ENCODE assay signal across 17 mouse cellular contexts in genomic region chr7:28838331-28838730, GRCm38 (mm10). TPM values are rescaled to one million over a fixed set of nuclear protein-coding genes. Genes with fewer than 3 reads are reported as not detected.
DNase-seq lines count a peak whose midpoint lies in the region; ATAC-seq and TF ChIP-seq lines count a peak whose summit lies in the region.
"Had no signal": no experiment of that assay in that cellular context is flagged by ENCODE, and none has a peak within 500 bp of the region (broad histone marks: within the 10 kb centered on the region; RNA-seq: fewer than 3 reads in every experiment).

No protein-coding gene starts in this region.

- no peak overlapping the region for H3K4me2 ChIP-seq in liver, embryonic 15.5 days
- no peak overlapping the region for H3K4me2 ChIP-seq in liver, embryonic 12.5 days
- H3K4me2 ChIP-seq: heart, embryonic 15.5 days; neural tube, embryonic 13.5 days had no signal

- no peak overlapping the region for H3K4me3 ChIP-seq in liver, embryonic 15.5 days (replicated peaks)
- no peak overlapping the region for H3K4me3 ChIP-seq in liver, embryonic 12.5 days
- no peak overlapping the region for H3K4me3 ChIP-seq in bone marrow, adult 2 months (replicated peaks; ENCODE audit: control insufficient read depth, low read depth, low read length)
- H3K4me3 ChIP-seq in heart, embryonic 10.5 days: no peak overlapping the region
- H3K4me3 ChIP-seq: heart, embryonic 15.5 days; left cerebral cortex, adult 2 months; megakaryocyte, embryonic 14.5 days; neural tube, embryonic 13.5 days had no signal

- H3K27me3 ChIP-seq in liver, embryonic 15.5 days: no peaks in the 10 kb centered on the region
- no peaks in the 10 kb centered on the region; the same call in 1 of the 2 replicates for H3K27me3 ChIP-seq in liver, embryonic 12.5 days (replicated peaks)
- H3K27me3 ChIP-seq in heart, embryonic 10.5 days (ENCODE audit: insufficient read depth, poor library complexity, severe bottlenecking): peaks cover 5% of the 10 kb centered on the region; the same call in 1 of the 2 replicates
- H3K27me3 ChIP-seq: heart, embryonic 15.5 days; megakaryocyte, embryonic 14.5 days; neural tube, embryonic 13.5 days had no signal

- no peaks in the 10 kb centered on the region for H3K36me3 ChIP-seq in liver, embryonic 15.5 days (replicated peaks)
- no peaks in the 10 kb centered on the region for H3K36me3 ChIP-seq in liver, embryonic 12.5 days
- no peaks in the 10 kb centered on the region for H3K36me3 ChIP-seq in heart, embryonic 10.5 days
- H3K36me3 ChIP-seq: heart, embryonic 15.5 days; neural tube, embryonic 13.5 days had no signal

- DNase-seq in MN1 (ENCODE audit: low spot score): peak; percentile 68
- no peak for DNase-seq in layer of hippocampus, postnatal 25 days (ENCODE audit: extremely low spot score in 1 of 2, low spot score in 1 of 2)
- DNase-seq in left cerebral cortex, adult 18-20 months (ENCODE audit: low spot score in 2 of 2): no peak
- DNase-seq in heart, embryonic 10.5 days (ENCODE audit: low spot score): no peak
- DNase-seq: kidney, adult 18-20 months; kidney, postnatal 36 days; right cerebral cortex, postnatal 4 days; thymus, postnatal 25 days had no signal

- H3K9me3 ChIP-seq in liver, embryonic 15.5 days (replicated peaks): no peaks in the 10 kb centered on the region
- no peaks in the 10 kb centered on the region for H3K9me3 ChIP-seq in liver, embryonic 12.5 days (replicated peaks)
- H3K9me3 ChIP-seq in heart, embryonic 10.5 days: no peaks in the 10 kb centered on the region
- H3K9me3 ChIP-seq: heart, embryonic 15.5 days; megakaryocyte, embryonic 14.5 days; neural tube, embryonic 13.5 days had no signal

- H3K9ac ChIP-seq in liver, embryonic 15.5 days: no peak overlapping the region
- H3K9ac ChIP-seq in liver, embryonic 12.5 days: no peak overlapping the region
- H3K9ac ChIP-seq: heart, embryonic 15.5 days; neural tube, embryonic 13.5 days had no signal

- peak; percentile 32; the same call in 1 of the 2 replicates for ATAC-seq in liver, embryonic 15.5 days (ENCODE audit: insufficient read depth)
- no peak for ATAC-seq in liver, embryonic 12.5 days
- ATAC-seq in megakaryocyte progenitor cell, adult 5-6 weeks (replicated peaks; ENCODE audit: poor library complexity): peak; percentile 78
- ATAC-seq: forebrain, embryonic 14.5 days had no signal

- TF ChIP-seq POLR2A in bone marrow, adult 2 months (IDR thresholded peaks at IDR 0.05; ENCODE audit: borderline replicate concordance, control insufficient read depth, low read depth, low read length): 0 out of 2 replicates have a peak, but pooled peaks have one; percentile 9

- WGBS in liver, embryonic 15.5 days (ENCODE audit: insufficient replicate concordance): 64% methylated on average over 9 of the region's 9 CpGs
- 69% methylated on average over 9 of the region's 9 CpGs for WGBS in liver, embryonic 12.5 days (ENCODE audit: insufficient replicate concordance)
- WGBS in bone marrow, adult 2 months: 48% methylated on average over 9 of the region's 9 CpGs
- WGBS in heart, embryonic 10.5 days: 82% methylated on average over 9 of the region's 9 CpGs

- no peak for TF ChIP-seq CTCF in bone marrow, adult 2 months (IDR thresholded peaks at IDR 0.05; ENCODE audit: control insufficient read depth, insufficient read depth, low read length)

- H3K27ac ChIP-seq in liver, embryonic 15.5 days (replicated peaks): no peak overlapping the region; the same call in 1 of the 2 replicates
- H3K27ac ChIP-seq in liver, embryonic 12.5 days: no peak overlapping the region
- H3K27ac ChIP-seq in bone marrow, adult 2 months (ENCODE audit: control insufficient read depth, insufficient read depth, low read depth, low read length, poor library complexity): peak overlapping the region; percentile 86
- H3K27ac ChIP-seq in heart, embryonic 10.5 days: no peak overlapping the region
- H3K27ac ChIP-seq: heart, embryonic 15.5 days; left cerebral cortex, adult 2 months; neural tube, embryonic 13.5 days had no signal

- peaks cover 13% of the 10 kb centered on the region; the same call in 1 of the 2 replicates for H3K4me1 ChIP-seq in liver, embryonic 15.5 days (replicated peaks)
- H3K4me1 ChIP-seq in liver, embryonic 12.5 days: 0 out of 2 replicates have a peak, but pooled peaks cover 4% of the 10 kb centered on the region
- H3K4me1 ChIP-seq in bone marrow, adult 2 months (ENCODE audit: control insufficient read depth, insufficient read depth, low read length): peaks cover 3% of the 10 kb centered on the region
- no peaks in the 10 kb centered on the region for H3K4me1 ChIP-seq in heart, embryonic 10.5 days
- H3K4me1 ChIP-seq: heart, embryonic 15.5 days; neural tube, embryonic 13.5 days had no signal

RNA-seq across cellular contexts. Expression of gene Lgals4, which starts 4.7 kb away (rescaled TPM):
- 4.8 and 6.4 TPM in 2 replicates for polyA plus RNA-seq in liver, embryonic 15.5 days (2015; fragmentation: Nextera tagmentation; extraction: Ambion mirVana)
- polyA plus RNA-seq in liver, embryonic 12.5 days (2016; fragmentation: Nextera tagmentation; extraction: Ambion mirVana): 2.7 and 3.6 TPM in 2 replicates
- 31.4 and 67.1 TPM in 2 replicates for polyA plus RNA-seq in bone marrow, adult 2 months (2011; ENCODE audit: insufficient read depth, insufficient read length, low replicate concordance, missing spikeins)
- 16.1 and 22.9 TPM in 2 replicates for total RNA-seq in megakaryocyte progenitor cell, adult 5-6 weeks (2015)
- total RNA-seq in megakaryocyte progenitor cell, adult 5-6 weeks (2017): 4.3 and 7.0 TPM in 2 replicates
- 1 to 10 TPM; 1.3 to 4.0 TPM for total RNA-seq in layer of hippocampus, postnatal 25 days (2021)
- 1 to 10 TPM; 1.9 to 2.4 TPM for total RNA-seq in left cerebral cortex, adult 18-20 months (2021)
- 2.8 and 3.6 TPM in 2 replicates for polyA plus RNA-seq in heart, embryonic 10.5 days (2016; fragmentation: Nextera tagmentation; extraction: Ambion mirVana)

RNA-seq across cellular contexts. Expression of gene Ech1, which starts 13.3 kb away (rescaled TPM):
- 125 and 148 TPM in 2 replicates for polyA plus RNA-seq in liver, embryonic 15.5 days (2015; fragmentation: Nextera tagmentation; extraction: Ambion mirVana)
- polyA plus RNA-seq in liver, embryonic 12.5 days (2016; fragmentation: Nextera tagmentation; extraction: Ambion mirVana): 72.3 and 73.6 TPM in 2 replicates
- 64.4 and 98.5 TPM in 2 replicates for polyA plus RNA-seq in bone marrow, adult 2 months (2011; ENCODE audit: insufficient read depth, insufficient read length, low replicate concordance, missing spikeins)
- 139 and 180 TPM in 2 replicates for total RNA-seq in megakaryocyte progenitor cell, adult 5-6 weeks (2015)
- total RNA-seq in megakaryocyte progenitor cell, adult 5-6 weeks (2017): 93.3 and 110 TPM in 2 replicates
- 10 to 100 TPM; 59.7 to 66.7 TPM for total RNA-seq in layer of hippocampus, postnatal 25 days (2021)
- total RNA-seq in left cerebral cortex, adult 18-20 months (2021): 10 to 100 TPM; 53.5 to 56.6 TPM
- 118 and 136 TPM in 2 replicates for polyA plus RNA-seq in heart, embryonic 10.5 days (2016; fragmentation: Nextera tagmentation; extraction: Ambion mirVana)

RNA-seq across cellular contexts. Expression of gene Lgals7, which starts 25.3 kb away (rescaled TPM):
- polyA plus RNA-seq in liver, embryonic 15.5 days (2015; fragmentation: Nextera tagmentation; extraction: Ambion mirVana): 0.24 TPM in 1 of 2 replicates, not detected in the other
- 0.25 TPM in 1 of 2 replicates, not detected in the other for polyA plus RNA-seq in liver, embryonic 12.5 days (2016; fragmentation: Nextera tagmentation; extraction: Ambion mirVana)
- not detected in 2 replicates for polyA plus RNA-seq in bone marrow, adult 2 months (2011; ENCODE audit: insufficient read depth, insufficient read length, low replicate concordance, missing spikeins)
- total RNA-seq in megakaryocyte progenitor cell, adult 5-6 weeks (2015): 0.52 TPM in 1 of 2 replicates, not detected in the other
- not detected in 2 replicates for total RNA-seq in megakaryocyte progenitor cell, adult 5-6 weeks (2017)
- not detected for total RNA-seq in layer of hippocampus, postnatal 25 days (2021)
- total RNA-seq in left cerebral cortex, adult 18-20 months (2021): under 1 TPM in 1 of 2 experiments, not detected in 1; 0.74 TPM
- 0.24 and 0.81 TPM in 2 replicates for polyA plus RNA-seq in heart, embryonic 10.5 days (2016; fragmentation: Nextera tagmentation; extraction: Ambion mirVana)

RNA-seq across cellular contexts. Expression of gene Hnrnpl, which starts 30.0 kb away (rescaled TPM):
- 79.3 and 86.9 TPM in 2 replicates for polyA plus RNA-seq in liver, embryonic 15.5 days (2015; fragmentation: Nextera tagmentation; extraction: Ambion mirVana)
- polyA plus RNA-seq in liver, embryonic 12.5 days (2016; fragmentation: Nextera tagmentation; extraction: Ambion mirVana): 186 and 188 TPM in 2 replicates
- polyA plus RNA-seq in bone marrow, adult 2 months (2011; ENCODE audit: insufficient read depth, insufficient read length, low replicate concordance, missing spikeins): 274 and 541 TPM in 2 replicates
- total RNA-seq in megakaryocyte progenitor cell, adult 5-6 weeks (2015): 419 and 433 TPM in 2 replicates
- total RNA-seq in megakaryocyte progenitor cell, adult 5-6 weeks (2017): 342 and 343 TPM in 2 replicates
- 100 to 1,000 TPM; 380 to 402 TPM for total RNA-seq in layer of hippocampus, postnatal 25 days (2021)
- total RNA-seq in left cerebral cortex, adult 18-20 months (2021): 100 to 1,000 TPM; 427 to 456 TPM
- polyA plus RNA-seq in heart, embryonic 10.5 days (2016; fragmentation: Nextera tagmentation; extraction: Ambion mirVana): 213 and 221 TPM in 2 replicates

RNA-seq across cellular contexts. Expression of gene Capn12, which starts 42.9 kb away (rescaled TPM):
- 0.08 and 0.15 TPM in 2 replicates for polyA plus RNA-seq in liver, embryonic 15.5 days (2015; fragmentation: Nextera tagmentation; extraction: Ambion mirVana)
- polyA plus RNA-seq in liver, embryonic 12.5 days (2016; fragmentation: Nextera tagmentation; extraction: Ambion mirVana): 0.12 and 0.13 TPM in 2 replicates
- polyA plus RNA-seq in bone marrow, adult 2 months (2011; ENCODE audit: insufficient read depth, insufficient read length, low replicate concordance, missing spikeins): not detected in 2 replicates
- not detected in 2 replicates for total RNA-seq in megakaryocyte progenitor cell, adult 5-6 weeks (2015)
- total RNA-seq in megakaryocyte progenitor cell, adult 5-6 weeks (2017): 0.24 TPM in 1 of 2 replicates, not detected in the other
- total RNA-seq in layer of hippocampus, postnatal 25 days (2021): under 1 TPM; 0.26 to 0.69 TPM
- total RNA-seq in left cerebral cortex, adult 18-20 months (2021): under 1 TPM; 0.61 to 0.95 TPM
- polyA plus RNA-seq in heart, embryonic 10.5 days (2016; fragmentation: Nextera tagmentation; extraction: Ambion mirVana): 0.20 and 0.34 TPM in 2 replicates
